Mouse (Mus musculus) c-Kit-negative CD71-positive TER-119-positive erythroid progenitor cells, embryonic 14.5 days (primary cell): ENCODE data around the gene Zmiz1.

Source experiments
- DNase-seq: peaks from one replicate; pipeline ENCODE4 v3.0.0-alpha.2; 2013; ENCODE audit warnings: low read depth, low spot score

Gene Zmiz1

DNA sequence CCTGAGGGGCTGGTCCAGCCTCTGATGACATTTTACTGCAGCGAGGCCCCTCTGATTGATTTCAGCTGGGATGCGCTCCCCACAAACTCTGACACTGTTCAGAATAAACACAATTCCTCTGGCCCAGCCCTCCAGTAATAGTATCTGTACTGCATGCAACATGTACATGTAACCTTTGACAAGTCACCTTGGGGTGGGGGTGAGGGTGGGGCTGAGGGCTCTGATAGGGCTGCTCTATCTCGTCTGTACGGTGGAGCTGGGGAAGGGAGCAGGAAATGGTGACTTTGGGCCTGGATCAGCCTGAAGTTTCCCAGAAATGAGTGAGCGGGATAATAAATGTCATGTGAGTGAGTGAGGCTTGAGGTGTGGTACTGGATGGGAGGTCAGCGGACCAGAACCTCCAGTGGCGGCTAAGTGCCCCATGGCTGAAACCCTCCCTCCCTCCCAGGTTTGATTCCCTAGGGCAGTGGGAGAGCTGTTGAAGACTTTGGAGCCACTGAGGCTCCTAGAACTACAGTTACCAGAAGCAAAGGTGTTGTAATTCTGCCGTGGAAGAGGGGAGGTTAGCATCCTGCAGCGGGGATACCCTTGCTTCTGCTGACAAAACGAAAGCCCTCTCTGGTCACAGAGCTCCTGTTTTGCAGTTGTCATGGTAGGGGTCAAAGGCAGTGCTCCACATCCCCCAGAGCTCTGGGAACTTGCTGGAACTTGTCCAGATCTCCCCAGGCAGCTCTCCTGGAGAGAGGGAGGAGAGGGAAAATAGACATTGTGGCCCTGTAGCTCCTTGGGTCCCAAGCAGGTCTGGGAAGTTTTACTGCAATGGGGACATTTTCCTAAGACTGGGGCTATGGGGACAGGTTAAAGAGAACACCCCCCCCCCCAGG, 153.1 kb downstream of the Zmiz1 start:
- DNase-seq, result no peak

DNA sequence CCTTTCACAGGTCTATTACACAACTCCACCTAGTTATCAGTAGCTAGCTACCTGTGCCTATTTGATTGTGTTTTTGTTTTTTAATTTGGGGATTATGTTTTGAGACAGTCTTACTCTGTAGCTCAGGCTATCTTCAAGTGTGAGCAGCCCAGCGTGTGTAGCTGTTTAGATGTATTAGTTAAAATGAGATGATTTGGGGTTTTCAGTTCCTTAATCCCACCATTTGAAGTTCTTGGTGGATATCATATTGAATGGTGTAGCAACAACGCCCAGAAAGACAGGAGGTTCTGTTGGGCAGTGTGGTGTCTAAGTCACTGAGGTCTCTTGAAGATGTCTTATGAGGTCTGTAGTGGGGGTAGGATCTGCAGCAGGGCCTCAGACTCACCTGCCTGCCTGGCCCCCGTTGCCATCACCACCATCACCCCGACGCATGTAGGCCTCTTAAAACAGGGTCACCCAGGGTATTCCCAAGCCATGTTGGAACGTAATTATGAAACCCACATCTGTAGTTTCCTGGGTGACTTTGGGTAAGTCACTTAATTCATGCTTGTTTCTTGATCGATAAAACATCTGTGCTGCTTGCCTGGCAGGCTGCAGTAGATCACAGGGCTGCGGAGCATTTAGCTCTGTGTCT, 155.1 kb downstream of the Zmiz1 start:
- DNase-seq, result no peak

DNA sequence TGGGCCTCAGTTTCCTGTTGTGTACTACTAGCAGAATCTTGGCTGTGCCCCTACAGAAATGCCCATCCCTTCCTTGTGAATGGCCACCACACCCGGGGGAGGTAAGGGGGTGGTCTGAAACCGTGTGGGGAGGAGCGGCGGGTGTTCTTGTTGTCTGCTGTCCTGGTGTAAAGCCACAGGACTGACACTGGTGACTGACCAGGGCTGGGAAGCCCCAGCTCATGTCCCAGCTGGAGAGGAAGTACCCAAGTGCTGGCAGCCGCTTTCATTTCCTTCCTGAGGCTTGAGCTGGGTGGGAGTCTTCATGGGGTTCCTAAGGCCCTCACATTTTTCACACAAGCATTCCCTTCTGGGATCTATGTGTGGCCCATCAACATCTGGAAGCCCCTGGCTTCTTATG, 155.7 kb downstream of the Zmiz1 start:
- no peak for DNase-seq

DNA sequence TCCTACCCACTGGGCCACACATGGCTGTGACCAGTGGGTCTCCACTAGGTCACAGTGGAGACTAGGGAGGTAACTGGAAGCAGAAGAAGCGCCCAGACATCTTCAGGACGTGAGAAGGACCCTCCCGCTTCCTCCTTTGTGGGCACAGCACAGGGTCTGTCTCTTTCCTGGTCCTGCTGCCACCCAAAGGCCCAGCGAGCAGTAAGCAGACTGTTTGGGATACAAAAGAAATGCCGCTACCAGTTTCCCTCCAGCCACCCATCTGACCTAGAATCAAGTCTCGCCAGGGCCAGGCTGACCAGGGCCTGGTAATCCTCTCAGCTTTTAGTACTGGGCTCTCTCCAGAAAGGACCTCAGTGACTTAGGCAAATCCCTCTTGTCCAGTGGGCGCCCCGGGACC, 156.6 kb downstream of the Zmiz1 start:
- DNase-seq, result no peak

DNA sequence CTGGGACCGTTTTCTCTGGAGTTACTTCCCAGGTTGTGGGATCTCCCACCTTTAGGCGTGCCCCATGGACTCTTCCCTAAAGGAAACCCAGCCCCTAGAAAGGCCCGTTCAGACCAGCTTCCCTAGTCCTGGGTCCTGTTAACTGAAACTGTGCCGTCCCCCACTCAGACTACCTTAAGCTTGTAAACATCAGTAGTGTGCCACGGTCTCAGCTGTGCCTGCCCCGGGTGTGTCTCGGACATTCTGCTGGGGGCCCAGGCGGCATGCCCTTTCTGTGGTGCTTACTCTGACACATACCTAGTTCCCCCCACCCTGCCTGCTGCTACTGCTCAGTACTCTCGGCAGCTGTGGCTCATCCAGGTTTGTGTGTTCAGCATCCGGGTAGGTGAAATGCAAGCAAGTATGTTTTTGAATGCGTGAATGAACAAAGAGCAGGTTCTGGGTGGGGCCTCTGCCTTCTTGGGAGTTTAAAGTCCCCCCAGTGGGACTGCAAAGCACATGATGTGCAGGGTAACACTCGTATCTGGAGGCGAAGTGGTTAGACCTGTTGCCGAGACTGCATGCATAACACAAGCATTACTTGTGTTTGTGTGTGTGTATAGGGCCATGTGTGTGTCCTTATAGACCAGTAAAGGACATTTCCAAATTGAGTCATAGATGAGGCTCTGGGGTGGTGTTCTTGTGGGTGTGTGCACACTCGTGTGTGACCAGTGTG, 157.2 kb downstream of the Zmiz1 start:
- DNase-seq, result no peak

DNA sequence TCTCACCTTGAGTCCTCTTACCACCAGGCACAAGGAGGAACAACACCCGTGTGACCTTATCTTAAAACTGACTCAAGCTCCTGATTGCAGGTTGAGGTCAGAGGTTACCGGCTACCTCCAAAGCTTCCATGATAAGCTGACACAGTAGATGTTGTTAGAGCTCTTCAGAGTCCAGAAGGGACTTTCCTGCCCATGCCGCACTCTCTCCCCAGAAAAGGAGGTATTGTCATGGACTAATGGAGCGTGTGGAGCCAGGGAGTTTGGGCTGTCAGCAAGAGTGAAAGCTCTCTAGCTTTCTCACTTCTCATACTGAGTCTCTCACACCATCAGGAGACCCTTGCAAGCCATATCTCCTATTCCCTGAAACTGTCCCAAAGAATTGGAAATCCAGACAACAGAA, 158.3 kb downstream of the Zmiz1 start:
- no peak for DNase-seq

DNA sequence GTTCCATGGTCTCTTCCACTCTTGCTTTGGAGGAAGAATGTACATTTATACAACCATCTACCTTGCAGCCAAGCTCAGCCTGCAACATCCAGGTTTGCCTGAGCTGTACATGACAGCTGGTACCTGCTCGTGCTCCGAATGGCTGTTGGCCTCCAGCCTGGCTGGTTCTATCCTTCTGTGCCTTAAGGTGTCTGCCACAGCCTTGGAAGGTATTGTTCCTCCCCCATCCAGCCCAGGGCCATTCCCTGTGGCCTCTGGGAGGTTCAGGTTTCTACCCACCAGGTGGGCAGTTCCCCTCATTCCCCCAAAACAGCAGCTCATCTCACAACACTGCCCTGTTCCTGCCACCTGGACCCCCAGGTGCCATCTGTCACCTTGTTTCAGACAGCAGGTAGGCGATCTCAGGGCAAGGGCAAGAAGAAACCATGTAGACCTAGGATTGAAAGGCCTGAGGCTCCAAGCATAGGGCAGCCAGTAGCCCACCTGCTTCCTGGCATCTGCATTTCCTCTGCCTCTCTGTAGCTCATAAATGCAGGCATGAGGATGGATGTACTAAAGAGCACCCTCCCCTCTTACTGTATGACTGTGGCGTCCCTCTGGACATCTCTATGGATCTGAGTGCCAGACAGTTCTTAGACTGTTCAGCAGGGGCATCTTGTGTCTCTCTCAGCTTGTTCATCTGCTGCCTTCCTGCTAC, 160.2 kb downstream of the Zmiz1 start:
- no peak for DNase-seq

DNA sequence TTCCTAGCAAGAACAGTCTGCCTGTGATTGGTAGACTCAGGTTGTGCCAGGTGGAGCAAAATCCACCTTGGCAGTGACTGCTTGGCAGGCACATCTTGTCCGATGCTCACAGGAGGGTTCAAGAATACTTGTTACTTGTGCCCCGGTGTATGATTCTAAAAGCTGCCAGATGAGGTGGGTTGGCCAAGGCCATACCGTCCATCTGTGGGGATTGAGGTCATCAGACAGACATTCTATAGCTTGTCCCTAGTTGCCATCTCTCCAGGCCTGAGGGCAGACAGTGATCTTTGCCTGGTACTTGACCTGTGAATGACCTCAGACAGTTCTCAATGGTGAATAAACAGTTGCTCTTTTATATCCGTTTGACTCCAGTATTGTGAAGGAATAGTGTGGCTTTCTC, 161.8 kb downstream of the Zmiz1 start:
- no peak for DNase-seq

DNA sequence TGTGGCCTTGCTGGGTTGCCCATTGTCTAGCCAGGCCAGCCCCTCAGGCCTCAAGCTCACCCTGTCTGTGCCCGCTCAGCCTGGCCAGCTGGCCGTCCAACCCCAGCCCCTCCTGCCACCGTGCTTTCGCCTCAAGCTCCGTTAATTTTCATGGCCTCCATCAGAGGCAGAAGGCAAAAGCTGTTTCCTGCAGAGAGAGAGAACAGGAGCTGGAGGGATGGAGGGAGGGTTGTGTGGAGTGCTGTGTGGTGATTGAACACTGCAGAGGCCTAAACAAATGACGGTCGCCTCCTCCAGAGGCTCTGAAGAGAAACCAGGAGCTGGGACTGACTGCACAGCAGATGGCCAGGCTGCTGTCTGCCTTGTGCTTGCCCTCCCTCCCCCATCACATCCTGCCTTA, 164.7 kb downstream of the Zmiz1 start:
- no peak for DNase-seq

DNA sequence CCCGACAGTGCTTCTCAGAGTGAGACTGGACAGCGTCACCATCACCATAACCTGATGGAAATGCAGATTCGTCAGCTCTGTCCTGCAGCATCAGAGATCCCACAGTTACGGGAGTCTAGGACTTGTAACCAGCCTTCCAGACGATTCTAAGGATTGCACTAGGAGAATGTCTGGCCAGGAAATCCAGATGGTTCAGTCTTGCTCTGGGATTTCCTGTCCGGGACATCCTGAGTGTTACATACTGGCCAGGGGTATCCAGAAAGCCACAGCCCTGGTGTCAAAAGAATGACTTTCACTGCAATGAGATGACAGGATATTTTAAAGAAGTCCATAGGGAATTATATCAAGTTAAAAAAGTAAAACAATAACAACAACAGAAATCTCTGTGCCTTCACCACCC, 165.7 kb downstream of the Zmiz1 start:
- DNase-seq, result no peak

DNA sequence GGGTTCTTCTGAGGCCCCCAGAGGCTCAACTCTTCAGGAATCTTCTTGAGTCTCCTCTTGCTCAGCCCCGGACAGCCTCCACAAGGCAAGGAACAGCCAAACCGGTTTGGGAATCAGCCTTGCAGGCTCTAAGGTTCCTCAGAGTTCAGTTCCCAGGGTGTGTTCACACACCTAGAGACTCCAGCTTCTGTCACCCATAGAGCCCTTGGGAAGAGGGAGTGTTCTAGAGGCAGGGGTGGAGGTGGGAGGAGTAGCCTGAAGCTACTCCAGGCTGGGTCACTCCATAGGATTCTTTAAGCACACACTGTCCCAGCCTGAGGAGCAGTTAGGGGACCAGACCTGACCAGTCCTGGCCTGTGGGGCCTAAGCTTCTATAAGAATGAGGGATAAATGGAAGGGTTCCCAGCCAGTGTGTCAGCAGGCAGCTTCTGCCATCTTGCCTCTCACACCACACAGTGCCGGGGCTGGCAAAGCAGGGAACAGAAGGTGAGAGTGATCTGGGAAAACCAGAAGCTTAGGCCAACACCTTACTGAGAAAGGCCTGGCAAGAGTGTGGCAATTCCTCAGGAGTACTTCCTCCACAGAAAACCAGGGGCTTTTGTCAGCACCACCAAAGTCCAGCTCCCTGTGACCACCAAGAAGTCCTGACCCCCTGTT, 168.7 kb downstream of the Zmiz1 start:
- no peak for DNase-seq

DNA sequence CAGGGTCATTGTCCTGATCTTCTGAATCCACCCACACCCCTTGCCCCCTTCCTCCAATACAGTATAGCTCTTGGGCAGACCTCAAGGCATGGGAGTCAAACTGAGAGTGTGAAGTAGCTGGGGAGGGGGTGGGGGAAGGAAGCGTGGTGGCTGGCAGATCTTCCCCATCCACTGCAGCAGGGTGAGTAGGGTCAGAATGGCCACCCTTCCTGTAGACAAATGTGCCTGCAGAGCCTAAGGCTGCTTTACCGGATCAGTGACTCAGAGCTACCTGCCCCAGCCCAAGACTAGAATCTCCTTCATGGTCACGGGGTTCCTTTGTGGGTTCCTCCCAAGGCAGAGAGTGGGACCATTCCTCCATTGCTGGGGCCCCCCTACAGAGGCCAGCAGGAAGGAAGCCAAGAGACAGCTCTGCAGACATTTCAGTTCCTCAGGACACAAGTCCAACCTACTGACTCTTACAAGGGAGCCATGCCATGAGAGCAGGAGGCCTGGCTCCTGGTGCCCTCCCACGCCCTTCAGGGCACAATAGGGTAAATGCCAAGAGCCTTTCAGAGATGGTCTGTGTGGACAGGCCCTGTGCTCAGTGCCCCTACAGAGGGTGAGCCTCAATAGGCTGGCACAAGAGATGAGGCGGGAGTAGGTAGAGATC, 169.6 kb downstream of the Zmiz1 start:
- no peak for DNase-seq

DNA sequence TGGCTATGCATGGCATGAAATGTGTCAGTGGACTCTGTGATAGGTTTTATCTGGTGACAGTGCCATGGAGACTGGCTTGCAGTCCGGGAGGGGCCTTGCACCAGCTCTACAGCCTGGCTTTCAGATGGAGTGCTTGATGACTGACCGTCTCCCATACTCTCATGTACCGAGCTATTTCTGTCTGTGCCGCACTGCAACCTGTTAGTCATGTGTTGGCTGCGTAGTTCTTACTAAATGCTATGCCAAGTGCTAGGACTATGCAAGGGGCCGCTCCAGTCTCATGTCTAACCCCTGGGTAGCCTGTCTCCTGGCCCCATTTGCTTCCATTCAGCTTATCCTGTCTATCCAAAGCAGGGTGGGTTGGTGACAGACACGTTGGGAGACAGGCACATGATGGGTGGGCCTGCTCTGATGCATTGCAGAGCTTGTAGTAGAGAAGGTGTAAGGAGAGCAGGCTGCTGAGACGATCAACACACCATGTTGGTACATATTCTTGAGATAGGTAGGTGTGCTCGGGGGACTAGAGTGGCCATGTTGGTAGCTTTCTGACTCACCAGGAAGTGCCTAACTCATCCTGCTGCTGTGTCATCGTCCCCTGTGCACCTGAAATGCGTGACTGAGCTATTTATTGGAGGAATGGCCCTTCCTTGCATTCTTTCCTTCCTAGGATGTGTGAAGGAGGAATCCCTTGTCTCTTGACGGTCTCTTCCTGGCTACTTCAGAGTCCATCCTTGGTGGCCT, 171.1 kb downstream of the Zmiz1 start:
- DNase-seq, result no peak

DNA sequence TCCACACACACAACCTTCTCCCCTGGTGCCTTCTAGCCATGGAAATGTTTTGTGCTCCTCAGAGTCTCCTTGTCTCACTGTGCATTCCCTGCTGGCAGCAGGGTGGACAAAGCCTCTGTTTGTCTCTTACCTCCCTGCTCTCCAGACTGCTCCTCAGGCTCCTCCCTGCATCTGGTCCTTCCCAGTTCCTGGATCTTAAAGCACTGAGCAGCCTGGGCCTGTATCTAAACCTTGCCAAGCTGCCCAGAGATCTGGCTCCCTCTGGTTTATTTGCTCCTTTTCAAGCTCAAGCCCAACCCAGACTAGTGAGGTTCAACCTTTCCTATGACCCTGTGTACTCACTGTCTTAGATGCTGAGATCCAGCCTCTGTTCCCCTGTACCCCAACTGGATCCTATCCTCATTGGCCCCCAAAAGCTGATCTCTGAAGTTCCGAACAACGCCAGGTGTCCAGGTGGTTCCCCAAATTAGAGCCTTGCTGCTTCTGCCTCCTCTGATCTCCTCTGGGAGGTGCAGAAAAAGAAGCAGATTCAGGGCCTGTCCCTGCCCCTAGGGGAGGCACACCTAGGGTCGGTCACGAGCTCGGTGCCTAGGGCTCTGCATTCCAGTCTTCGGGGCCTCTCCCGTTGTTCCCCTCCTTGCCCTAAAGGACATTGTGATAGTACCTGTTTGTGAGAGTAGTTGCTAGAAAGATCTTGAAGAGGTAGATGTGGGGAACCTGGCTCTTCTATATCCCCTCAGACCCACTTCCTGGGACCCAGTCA, 171.8 kb downstream of the Zmiz1 start:
- DNase-seq, result no peak

DNA sequence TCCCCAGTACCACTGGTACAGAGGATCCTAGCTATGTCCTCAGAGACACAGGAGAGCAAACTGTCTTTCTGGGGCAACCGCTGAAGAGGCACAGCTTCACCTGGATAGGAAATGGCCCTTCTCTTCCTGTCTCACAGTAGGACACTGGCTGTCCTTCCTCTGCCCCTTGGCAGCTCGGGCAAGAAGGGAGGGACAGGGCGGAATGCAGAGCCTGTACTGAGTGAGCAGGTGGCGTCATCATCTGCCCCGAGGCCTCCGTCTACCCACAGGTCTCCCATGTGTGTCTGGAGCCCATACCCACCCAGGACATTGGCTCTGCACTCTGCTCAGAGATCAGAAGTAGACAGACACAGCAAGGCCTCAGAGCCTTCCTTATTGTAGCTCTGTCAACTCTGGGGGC, 172.5 kb downstream of the Zmiz1 start:
- DNase-seq, result no peak

DNA sequence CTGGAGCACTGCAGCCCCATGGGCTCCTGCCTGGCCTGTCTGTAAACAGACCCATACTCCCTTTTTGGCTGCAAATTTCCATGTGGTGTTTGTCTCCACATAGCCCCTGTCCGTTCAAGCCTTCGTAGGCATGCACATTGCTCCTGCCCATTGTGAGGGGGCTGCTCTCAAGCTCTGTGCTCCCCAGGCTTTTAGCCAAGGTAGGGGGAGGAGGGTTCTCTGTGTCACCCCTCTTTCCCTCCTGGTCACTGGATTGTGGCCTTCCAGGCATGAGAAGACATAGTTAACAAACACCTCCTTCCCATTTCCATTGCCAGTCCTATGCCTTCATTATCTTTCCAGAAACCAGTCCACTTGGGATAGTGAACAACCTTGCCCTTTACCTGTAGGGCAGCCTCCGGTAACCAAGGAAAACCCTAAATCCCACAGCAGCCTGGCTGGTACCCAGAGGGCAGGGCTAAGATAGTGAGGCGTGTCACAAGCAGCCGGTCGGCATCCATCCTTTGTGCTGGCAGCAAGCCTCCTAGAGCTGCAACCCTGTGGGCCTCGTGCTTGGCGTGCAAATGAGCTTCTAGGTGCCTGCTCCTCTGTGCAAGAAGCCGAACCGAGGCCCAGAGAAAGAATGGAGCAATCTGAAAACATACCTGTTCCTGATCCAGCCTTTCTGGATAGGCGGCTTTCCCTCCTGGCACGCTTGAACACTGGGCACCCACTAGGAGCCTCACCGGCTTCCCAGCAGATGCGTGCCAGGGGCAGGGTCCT, 174.7 kb downstream of the Zmiz1 start:
- DNase-seq, result no peak

DNA sequence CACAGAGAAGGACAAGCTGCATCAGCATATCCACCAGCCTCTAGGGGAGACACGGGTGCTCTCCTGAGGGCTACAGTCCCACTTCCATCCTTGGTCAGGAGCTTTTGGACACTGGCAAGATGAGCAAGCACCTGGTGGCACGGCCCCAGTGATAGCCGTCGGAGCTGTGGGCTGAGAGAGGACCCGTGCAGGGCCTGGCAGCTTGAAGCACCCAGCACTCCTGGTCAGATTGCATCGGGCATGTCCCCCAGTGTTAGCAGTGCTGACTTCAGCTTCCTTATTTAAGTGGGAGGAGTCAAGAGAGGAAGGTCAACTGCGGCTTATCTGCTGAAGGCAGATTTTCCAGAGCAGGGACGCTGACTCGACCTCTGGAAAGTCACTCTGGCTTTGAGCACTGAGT, 175.3 kb downstream of the Zmiz1 start:
- DNase-seq, result no peak

DNA sequence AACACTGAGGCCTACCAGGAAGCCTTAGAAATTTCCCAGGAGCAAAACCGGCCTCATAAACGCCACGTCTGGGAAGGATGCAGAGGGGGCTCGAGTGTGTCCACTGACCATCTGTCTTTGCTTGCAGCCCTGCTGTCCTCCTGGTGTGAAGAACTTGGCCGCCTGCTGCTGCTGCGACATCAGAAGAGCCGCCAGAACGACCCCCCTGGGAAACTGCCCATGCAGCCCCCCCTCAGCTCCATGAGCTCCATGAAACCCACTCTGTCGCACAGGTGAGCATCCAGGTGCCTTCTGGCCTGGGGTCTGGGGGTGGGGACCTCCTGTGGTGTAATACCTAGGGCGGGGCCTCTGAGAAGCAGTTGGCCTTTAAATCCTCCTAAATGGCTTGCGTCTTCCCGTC, 176.8 kb downstream of the Zmiz1 start:
- DNase-seq, result no peak

DNA sequence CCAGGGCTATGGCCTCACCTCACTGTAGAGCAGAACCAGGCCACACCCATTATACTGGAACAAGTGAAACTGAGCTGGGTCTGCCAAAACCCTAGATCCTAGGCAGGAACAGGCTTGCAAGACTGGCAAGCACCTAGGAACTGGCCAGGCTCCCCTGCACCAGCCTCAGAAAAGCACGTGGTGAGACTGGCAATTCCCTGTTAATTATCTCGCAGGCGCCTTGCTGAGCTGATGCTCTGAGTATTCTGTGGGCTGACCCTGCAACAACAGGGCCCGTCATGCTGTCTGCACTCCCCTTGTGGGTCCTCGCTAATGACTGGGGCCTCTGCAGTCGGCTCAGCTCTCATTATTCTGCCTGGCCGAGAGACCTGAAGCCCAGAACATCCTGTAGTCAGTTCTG, 177.3 kb downstream of the Zmiz1 start:
- no peak for DNase-seq
